Mouse (Mus musculus): Measurements from ENCODE around the gene Myrip. TPM values are rescaled to one million over a fixed set of nuclear protein-coding genes. Genes with fewer than 3 reads are reported as not detected.

Gene Myrip
- total RNA-seq (2023) = 0.88 TPM in 1 of 2 replicates, not detected in the other

GRCm38 (mm10) chr9:120301213-120301612 lies at the start of gene Myrip:
TSS of gene Myrip (plus strand) at chr9:120301513.

GRCm38 (mm10) chr9:120492010-120492399 lies 190.7 kb downstream of the Myrip start, which contains the start of gene Eif1b:
TSS of gene Eif1b (plus strand) at chr9:120492232.

Other genes starting within 250 kb of the Myrip start
- 10.2 and 15.2 TPM in 2 replicates for gene Cx3cr1, start 231.6 kb upstream of the Myrip start, total RNA-seq (2023)
- not detected in 2 replicates for gene Ccr8, start 209.4 kb upstream of the Myrip start, total RNA-seq (2023)
- 37.3 and 39.7 TPM in 2 replicates for gene Slc25a38, start 191.1 kb upstream of the Myrip start, total RNA-seq (2023)
- 550 and 556 TPM in 2 replicates for gene Rpsa, start 173.8 kb upstream of the Myrip start, total RNA-seq (2023)
- gene Mobp, start 151.8 kb upstream of the Myrip start, total RNA-seq (2023) = not detected in 2 replicates
- 39.3 and 41.8 TPM in 2 replicates for gene Eif1b, start 190.7 kb downstream of the Myrip start, total RNA-seq (2023)
- 0.73 and 1.4 TPM in 2 replicates for gene Entpd3, start 238.3 kb downstream of the Myrip start, total RNA-seq (2023)